Comparison of ENCODE assay signal across 8 mouse cellular contexts in genomic region chr2:165054888-165055852, GRCm38 (mm10). TPM values are rescaled to one million over a fixed set of nuclear protein-coding genes. Genes with fewer than 3 reads are reported as not detected.
DNase-seq lines count a peak whose midpoint lies in the region; ATAC-seq and TF ChIP-seq lines count a peak whose summit lies in the region.

Gene Cd40, plus strand, starts transcription at chr2:165055627.

- H3K4me3 ChIP-seq in lung, adult 2 months (replicated peaks; ENCODE audit: extremely low read depth, low read depth, low read length), result peak within 1 kb of the TSS; percentile 72
- H3K4me3 ChIP-seq in neural tube, embryonic 14.5 days (ENCODE audit: low read depth, low read length), result peak within 1 kb of the TSS; percentile 4; the same call in 1 of the 2 replicates

- no peaks in the 10 kb centered on the region for H3K36me3 ChIP-seq in neural tube, embryonic 14.5 days (ENCODE audit: control insufficient read depth, insufficient read depth, low read length)

- H3K27ac ChIP-seq in neural tube, embryonic 14.5 days (ENCODE audit: low read depth, low read length), result no peak within 1 kb of the TSS

- peaks cover 4% of the 10 kb centered on the region for H3K4me1 ChIP-seq in lung, adult 2 months (ENCODE audit: control insufficient read depth, insufficient read depth, low read length)
- H3K4me1 ChIP-seq in neural tube, embryonic 14.5 days (ENCODE audit: control insufficient read depth, insufficient read depth, low read length), result no peaks in the 10 kb centered on the region

- peak within 1 kb of the TSS; percentile 18; the same call in 1 of the 2 replicates for H3K4me2 ChIP-seq in neural tube, embryonic 14.5 days (ENCODE audit: low read depth, low read length)

- H3K9ac ChIP-seq in neural tube, embryonic 14.5 days (replicated peaks; ENCODE audit: low read depth, low read length), result no peak within 1 kb of the TSS

- WGBS in lung, adult 2 months, result 7% methylated on average over 25 of the region's 25 CpGs
- 16% methylated on average over 25 of the region's 25 CpGs for WGBS in neural tube, embryonic 14.5 days

- no peaks in the 10 kb centered on the region for H3K9me3 ChIP-seq in neural tube, embryonic 14.5 days (ENCODE audit: control insufficient read depth, low read length)

- 0 out of 2 replicates have a peak, but pooled peaks cover 2% of the 10 kb centered on the region for H3K27me3 ChIP-seq in neural tube, embryonic 14.5 days (ENCODE audit: control insufficient read depth, insufficient read depth, low read length)

- ATAC-seq in neural tube, embryonic 14.5 days (ENCODE audit: low read depth), result 0 out of 2 replicates have a peak, but pooled peaks have one; percentile 31

- no peak for TF ChIP-seq CTCF in lung, adult 2 months (IDR thresholded peaks at IDR 0.05; ENCODE audit: insufficient read depth, low read length)

- DNase-seq in R1 (ENCODE audit: low read depth, low spot score), result peak; percentile 83
- peak; percentile 88 for DNase-seq in embryo, embryonic 11 days
- peak; percentile 86 to 90 for DNase-seq in heart, adult 9 months (ENCODE audit: low spot score in 2 of 2)
- peak; percentile 81 for DNase-seq in kidney, adult 11 months
- peak; percentile 56 for DNase-seq in lung, adult 2 months
- DNase-seq in layer of hippocampus, postnatal 14 days (ENCODE audit: low spot score in 2 of 2), result no peak
- DNase-seq in right cerebral cortex, adult 18-20 months, result no peak

- TF ChIP-seq POLR2A in lung, adult 2 months (IDR thresholded peaks at IDR 0.05; ENCODE audit: borderline replicate concordance, extremely low read depth, low read depth, low read length), result peak; percentile 93; the same call in 1 of the 2 replicates

RNA-seq across cellular contexts. Expression of gene Cd40, which starts in this region (rescaled TPM):
- 36.2 and 51.7 TPM in 2 replicates for polyA plus RNA-seq in lung, adult 2 months (2012; rRNA removed)
- polyA plus RNA-seq in neural tube, embryonic 14.5 days (2014; fragmentation: Nextera tagmentation; extraction: Ambion mirVana), result 5.5 and 10.6 TPM in 2 replicates
- total RNA-seq in layer of hippocampus, postnatal 14 days (2021), result 1 to 10 TPM in 1 of 2 experiments, under 1 TPM in 1; 0.67 to 3.0 TPM

Comparison
In these comparisons a context has a peak if more than half of its experiments do, and no peak if none do; other contexts are left out.
1. DNase-seq: peak in R1 (single experiment), embryo, embryonic 11 days (single experiment), heart, adult 9 months (2 of 2), kidney, adult 11 months (single experiment) and lung, adult 2 months (single experiment); none in layer of hippocampus, postnatal 14 days (0 of 2) and right cerebral cortex, adult 18-20 months (single experiment).